Mouse (Mus musculus) olfactory bulb, adult 2 months (tissue): ENCODE measurements at regions not wholly inside any gene's neighbourhood (a gene's known extent, or its start where the extent isn't known, plus 50 kb on each side); places are given as distances from the start of the nearest gene placed in this dataset.

Source experiments
- CTCF ChIP-seq: fragments of 200-500 bp; IDR thresholded peaks from 2 replicates; pipeline ENCODE4 v1.5.1; 2012; ENCODE audit warnings: low read depth, mild to moderate bottlenecking, low read length, moderate library complexity; ENCODE audit not compliant: insufficient read depth
- POLR2A ChIP-seq: fragments of 200-500 bp; IDR thresholded peaks from 2 replicates; pipeline ENCODE4 v1.6.1; 2012; ENCODE audit warnings: mild to moderate bottlenecking, low read depth, low read length, moderate library complexity; ENCODE audit not compliant: insufficient read depth

DNA sequence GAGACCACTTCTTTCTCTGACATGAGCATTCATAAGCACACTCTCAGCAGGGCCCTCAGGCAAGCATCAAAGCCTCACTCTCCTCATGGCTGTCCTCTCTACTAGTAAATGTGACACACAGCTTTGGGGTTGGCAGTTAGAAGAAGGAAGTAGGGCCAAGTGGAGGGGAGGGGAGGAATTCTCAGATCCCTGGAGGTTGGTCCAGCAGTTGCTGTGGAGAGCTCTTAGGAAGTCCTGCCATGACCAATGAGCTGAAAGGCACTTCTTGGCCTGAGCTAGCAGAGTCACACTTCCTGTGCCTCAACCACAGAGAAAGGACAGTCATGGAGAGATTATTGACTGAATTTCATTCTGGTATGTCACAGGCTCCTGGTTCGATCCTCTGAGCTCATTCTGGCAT lies 398.8 kb downstream of the Tns1 start:
- TF ChIP-seq POLR2A, result no peak
- no peak for TF ChIP-seq CTCF
